Mouse (Mus musculus) gastrocnemius, adult 18-20 months (tissue): Measurements from ENCODE around the gene Pms1. TPM values are rescaled to one million over a fixed set of nuclear protein-coding genes. Genes with fewer than 3 reads are reported as not detected.

Experiments used
- DNase-seq: peaks from one replicate; pipeline ENCODE4 v3.0.0; 2021; ENCODE audit warnings: low spot score
- total RNA-seq, 2 experiments: library from RNA; stranded (reverse); gene quantifications; 2 replicates each; pipeline ENCODE4 v1.2.3; 2021

Gene Pms1
- total RNA-seq, 2 experiments from 2014 or later, result 4.0 to 5.2 TPM

DNA sequence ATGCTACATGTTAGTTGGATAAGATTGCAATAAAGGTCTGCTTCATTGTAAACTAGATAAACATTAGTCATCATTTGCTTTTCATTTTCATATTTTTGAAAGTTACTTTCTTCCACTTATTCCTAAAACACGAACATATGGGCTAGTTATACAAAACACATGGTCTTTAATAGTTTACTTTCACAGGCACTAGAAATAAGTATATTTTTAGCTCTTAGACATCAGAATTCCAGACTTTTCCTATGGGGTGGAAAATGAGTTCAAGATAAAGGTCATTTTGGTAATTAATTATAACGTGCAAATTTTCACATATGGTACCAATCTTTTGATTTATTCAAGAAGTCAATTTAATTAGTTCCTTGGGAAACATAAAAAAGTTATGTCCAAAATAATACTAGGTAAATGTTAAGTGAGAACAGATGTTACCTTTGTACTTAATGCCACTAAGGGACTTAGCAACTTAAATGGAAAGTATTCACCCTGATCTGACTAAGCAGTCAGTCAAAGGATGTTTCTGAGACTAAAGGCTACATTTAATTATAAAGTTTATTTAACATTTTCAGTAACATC lies 95.1 kb downstream of the Pms1 start:
- DNase-seq, result no peak

DNA sequence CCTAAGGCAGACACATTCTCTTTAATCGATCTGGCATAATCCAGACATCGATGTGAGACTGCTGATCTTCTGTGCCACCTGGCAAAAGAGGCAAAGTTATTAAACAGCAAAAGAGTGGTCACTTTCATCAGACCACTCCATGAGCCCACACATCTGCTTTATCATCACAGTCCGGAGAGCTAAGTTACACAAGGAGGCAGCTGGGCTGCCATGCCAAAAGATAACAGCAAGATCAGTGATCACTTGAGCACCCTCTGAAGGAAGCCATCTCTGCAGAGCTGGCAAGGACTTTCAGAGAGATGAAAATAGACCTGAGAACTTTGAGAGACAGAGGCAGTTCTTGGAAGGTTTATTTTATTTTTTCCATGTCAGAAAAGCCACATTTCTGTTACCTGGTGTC lies 102.3 kb downstream of the Pms1 start:
- DNase-seq, result no peak

DNA sequence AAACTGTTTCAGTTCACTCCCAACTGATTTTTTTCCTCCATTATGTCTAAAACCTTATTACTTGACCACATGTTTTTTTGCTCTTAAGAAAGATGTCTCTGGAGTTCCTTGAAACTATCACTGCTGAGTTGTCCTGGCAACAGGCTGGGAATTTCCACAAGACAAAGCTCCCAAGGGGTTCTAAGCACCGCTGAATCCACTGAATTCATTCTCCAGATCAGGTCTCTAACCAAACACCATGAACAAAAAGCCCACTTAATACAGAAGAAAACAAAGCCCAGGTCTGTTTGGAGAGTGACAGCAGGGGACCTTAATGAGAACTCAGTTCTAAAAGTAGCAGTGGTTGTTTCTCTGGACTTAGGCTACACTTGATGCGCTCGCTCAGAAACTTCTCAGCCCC lies 105.6 kb downstream of the Pms1 start:
- no peak for DNase-seq

- DNase-seq, result no peak
Observed at GRCm38 (mm10) chr1:53189620-53190019, 107.2 kb downstream of the Pms1 start.

DNA sequence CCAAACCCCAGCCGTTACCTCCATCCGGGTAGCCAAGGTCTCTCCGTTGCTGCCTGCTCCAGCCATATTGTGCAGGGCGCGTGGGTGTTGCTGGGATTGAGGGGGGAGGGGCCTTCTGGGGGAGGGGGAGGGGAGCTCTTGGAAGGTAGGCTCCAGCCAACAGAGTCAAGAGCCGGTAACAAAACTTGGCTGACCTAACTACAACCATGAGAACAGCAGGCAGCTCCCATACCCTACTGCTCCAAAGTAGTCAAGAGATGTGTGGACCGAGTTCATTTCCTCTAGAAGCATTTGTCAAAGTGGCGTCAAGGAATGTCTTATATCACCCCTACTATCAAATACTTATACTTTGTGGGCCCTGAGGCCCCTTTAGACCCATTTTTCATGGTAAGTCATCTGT lies 109.3 kb downstream of the Pms1 start, which contains the start of gene 1700019A02Rik:
Gene 1700019A02Rik (minus strand): TSS at position 101 of the 400 bp plus-strand sequence.
- DNase-seq, result no peak

DNA sequence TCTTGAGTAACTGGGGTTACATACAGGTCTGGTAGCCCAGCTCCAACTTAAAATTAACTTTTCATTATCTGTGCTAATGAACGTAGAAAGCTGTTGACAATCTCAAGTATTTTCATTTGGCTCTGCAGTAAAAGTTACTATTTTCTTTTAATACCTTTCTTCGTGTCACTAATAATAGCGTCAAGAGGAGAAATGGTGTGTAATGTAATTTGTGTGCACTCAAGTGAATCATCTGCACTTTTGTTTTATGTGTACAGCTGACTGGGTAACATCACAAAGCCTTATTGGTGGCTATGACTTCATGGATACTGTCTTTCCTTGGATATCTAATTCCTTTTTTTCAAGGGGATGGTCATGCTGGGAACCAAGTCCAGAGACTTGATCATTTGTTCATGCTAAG lies 110.5 kb downstream of the Pms1 start:
- DNase-seq, result no peak

DNA sequence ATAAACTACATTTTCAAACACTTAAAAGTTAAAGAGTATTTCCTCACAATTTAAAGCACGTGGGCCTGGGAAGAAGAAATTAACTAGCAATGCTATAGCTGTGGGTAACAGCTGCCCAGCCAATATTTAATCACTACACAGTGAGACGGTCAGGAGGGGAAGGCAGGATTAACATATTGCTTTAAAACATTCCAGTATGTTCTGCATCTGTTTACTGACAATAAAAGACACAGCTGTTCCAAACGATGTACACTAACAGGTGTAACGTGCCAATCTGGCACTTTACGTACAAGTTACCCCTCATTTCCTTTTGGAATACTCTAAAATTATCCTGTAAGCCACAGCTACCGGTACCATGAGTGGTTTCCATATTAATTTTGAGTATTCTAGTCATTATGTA lies 139.1 kb downstream of the Pms1 start:
- DNase-seq, result no peak

Other genes starting within 250 kb of the Pms1 start
- 10 to 100 TPM; 41.3 to 43.2 TPM for gene Mstn, start 235.4 kb downstream of the Pms1 start, total RNA-seq
- not detected for gene 1700019A02Rik, start 109.4 kb downstream of the Pms1 start, total RNA-seq
- gene Ormdl1, start 77 bp upstream of the Pms1 start, total RNA-seq, result 1 to 10 TPM; 7.9 to 8.3 TPM
- under 1 TPM; 0.40 to 0.43 TPM for gene Gm28778, start 93 bp upstream of the Pms1 start, total RNA-seq
- 10 to 100 TPM; 22.8 to 28.1 TPM for gene Osgepl1, start 16.6 kb upstream of the Pms1 start, total RNA-seq
- 1 to 10 TPM in 1 of 2 experiments, not detected in 1; 7.4 TPM for gene Asdurf, start 55.6 kb upstream of the Pms1 start, total RNA-seq
- gene Gm28551, start 55.6 kb upstream of the Pms1 start, total RNA-seq, result under 1 TPM; 0.12 to 0.14 TPM
- gene Asnsd1, start 55.7 kb upstream of the Pms1 start, total RNA-seq, result 10 to 100 TPM; 62.4 to 65.3 TPM